Mouse (Mus musculus) heart, postnatal 0 days (tissue): ENCODE measurements around the gene Tcf12.

Source experiments
- CTCF ChIP-seq: IDR thresholded peaks from 2 replicates; pipeline ENCODE4 v1.5.1; 2016; ENCODE audit warnings: antibody characterized with exemption, control low read depth, low read depth
- EP300 ChIP-seq: IDR thresholded peaks from 2 replicates; pipeline ENCODE4 v1.6.1; 2016; ENCODE audit warnings: antibody characterized with exemption, low read depth

DNA sequence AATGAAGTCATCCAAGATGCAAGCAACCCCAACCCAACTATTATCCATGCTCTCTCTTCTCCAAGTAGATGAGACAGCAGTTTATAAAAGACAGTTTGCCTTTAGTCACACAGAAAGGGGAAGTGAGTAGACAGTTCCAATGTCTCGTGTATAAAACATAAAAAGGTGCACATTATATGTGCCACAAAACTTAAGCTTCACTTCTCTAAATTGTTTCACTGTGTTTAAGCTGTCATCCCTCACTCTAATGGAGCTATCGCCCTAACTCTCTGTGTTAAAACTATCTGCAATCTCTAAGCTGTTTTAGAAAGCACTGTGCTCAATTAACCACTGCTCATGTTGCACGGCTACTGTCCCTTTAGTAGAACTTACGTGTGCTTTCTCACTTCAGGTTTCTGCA is 160.3 kb downstream of the Tcf12 start:
- no peak for TF ChIP-seq CTCF
- TF ChIP-seq EP300, result no peak
